Mouse (Mus musculus) adrenal gland, postnatal 14 days (tissue): ENCODE measurements around the gene Atox1. TPM values are rescaled to one million over a fixed set of nuclear protein-coding genes. Genes with fewer than 3 reads are reported as not detected.

Source experiments
- DNase-seq: peaks from one replicate; pipeline ENCODE4 v3.0.0; 2021; ENCODE audit warnings: mixed read lengths
- microRNA-seq, 2 experiments: library from miRNA; unstranded; fragments of <30 nt; microRNA quantifications; one replicate each; pipeline ENCODE4 v1.2.0; 2021
- total RNA-seq: library from RNA; stranded (reverse); gene quantifications from 2 replicates; pipeline ENCODE4 v1.2.3, GENCODE M21; 2021

Atox1 gene
- total RNA-seq, 1 experiment from 2014 or later = 290 TPM

- no peak for DNase-seq
Observed at GRCm38 (mm10) chr11:55413416-55413796, 47.6 kb downstream of the Atox1 start.

GRCm38 (mm10) chr11:55412680-55413415, 48.2 kb downstream of the Atox1 start:
- no peak for DNase-seq

GRCm38 (mm10) chr11:55412034-55412433, 49.0 kb downstream of the Atox1 start:
- no peak for DNase-seq

GRCm38 (mm10) chr11:55410502-55410901, 50.5 kb downstream of the Atox1 start:
- no peak for DNase-seq

GRCm38 (mm10) chr11:55410005-55410404, 51.0 kb downstream of the Atox1 start:
- no peak for DNase-seq

- peak; percentile 70 for DNase-seq
Observed at GRCm38 (mm10) chr11:55407133-55407532, 53.9 kb downstream of the Atox1 start.

- peak; percentile 85 for DNase-seq
Observed at GRCm38 (mm10) chr11:55405601-55406469, 55.2 kb downstream of the Atox1 start.

GRCm38 (mm10) chr11:55404659-55405457, 56.2 kb downstream of the Atox1 start:
- peak; percentile 7 for DNase-seq

GRCm38 (mm10) chr11:55400863-55401262, 60.2 kb downstream of the Atox1 start:
- no peak for DNase-seq

GRCm38 (mm10) chr11:55398371-55398770, 62.7 kb downstream of the Atox1 start:
- DNase-seq = no peak

GRCm38 (mm10) chr11:55397441-55397840, 63.6 kb downstream of the Atox1 start:
- peak; percentile 86 for DNase-seq

- DNase-seq = no peak
Observed at GRCm38 (mm10) chr11:55397036-55397435, 64.0 kb downstream of the Atox1 start.

Small RNA genes lying within 50 kb of the gene (microRNA-seq; reads per million reads assigned to microRNA genes)
- 0 to 0.85 reads per million in 2 experiments for gene Mir7652

Other genes starting within 250 kb of the Atox1 start
- gene Fat2, start 124.7 kb downstream of the Atox1 start, total RNA-seq = 0.11 and 0.56 TPM in 2 replicates
- gene Sparc, start 38.1 kb downstream of the Atox1 start, total RNA-seq = 2,357 and 2,456 TPM in 2 replicates
- gene G3bp1, start 8.4 kb upstream of the Atox1 start, total RNA-seq = 61.8 and 61.9 TPM in 2 replicates
- not detected in 2 replicates for gene Glra1, start 147.0 kb upstream of the Atox1 start, total RNA-seq